Mouse (Mus musculus): ENCODE results near the gene 1110065P20Rik. TPM values are rescaled to one million over a fixed set of nuclear protein-coding genes. Genes with fewer than 3 reads are reported as not detected.
A peak's percentile ranks its signal among the peaks of the same experiment; 100 is the strongest.

1110065P20Rik gene
- total RNA-seq, 2 experiments from 2014 or later, result 75.1 to 84.6 TPM

GRCm38 (mm10) chr4:124849631-124850260 is 1.2 kb downstream of the 1110065P20Rik start:
- DNase-seq (ENCODE audit: low spot score in 2 of 2), result peak; percentile 68 to 73
- intact Hi-C loops (cut with DNase I), result loop anchor here (1.0 to 5.0 kb wide), 2 partner anchors 43 to 47 kb away; partner anchors contain the start of gene Mtf1

GRCm38 (mm10) chr4:124847573-124847972 is 3.4 kb downstream of the 1110065P20Rik start:
- peak; percentile 80 to 82 for DNase-seq (ENCODE audit: low spot score in 2 of 2)
- intact Hi-C loops (cut with DNase I), result no loop called here

GRCm38 (mm10) chr4:124843493-124843892 is 7.5 kb downstream of the 1110065P20Rik start:
- DNase-seq (ENCODE audit: low spot score in 2 of 2), result no peak
- intact Hi-C loops (cut with DNase I), result no loop called here

- intact Hi-C loops (cut with DNase I), result no loop called here
- no peak for DNase-seq (ENCODE audit: low spot score in 2 of 2)
These were observed 10.0 kb downstream of the 1110065P20Rik start for GRCm38 (mm10) chr4:124840998-124841397.

GRCm38 (mm10) chr4:124838035-124838700 is 12.8 kb downstream of the 1110065P20Rik start:
- intact Hi-C loops (cut with DNase I), result no loop called here
- no peak for DNase-seq (ENCODE audit: low spot score in 2 of 2)

GRCm38 (mm10) chr4:124832796-124833195 is 18.2 kb downstream of the 1110065P20Rik start:
- DNase-seq (ENCODE audit: low spot score in 2 of 2), result no peak
- intact Hi-C loops (cut with DNase I), result no loop called here

GRCm38 (mm10) chr4:124829671-124830070 is 21.3 kb downstream of the 1110065P20Rik start:
- intact Hi-C loops (cut with DNase I), result no loop called here
- no peak for DNase-seq (ENCODE audit: low spot score in 2 of 2)

- DNase-seq (ENCODE audit: low spot score in 2 of 2), result no peak
- intact Hi-C loops (cut with DNase I), result no loop called here
These were observed 25.5 kb downstream of the 1110065P20Rik start for GRCm38 (mm10) chr4:124825371-124825965.

- intact Hi-C loops (cut with DNase I), result no loop called here
- no peak for DNase-seq (ENCODE audit: low spot score in 2 of 2)
These were observed 26.0 kb downstream of the 1110065P20Rik start for GRCm38 (mm10) chr4:124824967-124825366.

- no peak for DNase-seq (ENCODE audit: low spot score in 2 of 2)
These were observed 32.2 kb downstream of the 1110065P20Rik start for GRCm38 (mm10) chr4:124818832-124819231.

GRCm38 (mm10) chr4:124817803-124818202 is 33.2 kb downstream of the 1110065P20Rik start:
- no peak for DNase-seq (ENCODE audit: low spot score in 2 of 2)
- intact Hi-C loops (cut with DNase I), result no loop called here

More at GRCm38 (mm10) chr4:124818832-124819231, 32.2 kb downstream of the 1110065P20Rik start:
- intact Hi-C loops (cut with DNase I), result no loop called here

- intact Hi-C loops (cut with DNase I), result no loop called here
- DNase-seq (ENCODE audit: low spot score in 2 of 2), result no peak
These were observed 35.1 kb downstream of the 1110065P20Rik start for GRCm38 (mm10) chr4:124815901-124816300.

- intact Hi-C loops (cut with DNase I), result no loop called here
- peak; percentile 61 to 69 for DNase-seq (ENCODE audit: low spot score in 2 of 2)
These were observed 39.5 kb downstream of the 1110065P20Rik start for GRCm38 (mm10) chr4:124811347-124811975.

GRCm38 (mm10) chr4:124810056-124810455 is 40.9 kb downstream of the 1110065P20Rik start:
- DNase-seq (ENCODE audit: low spot score in 2 of 2), result no peak
- intact Hi-C loops (cut with DNase I), result no loop called here

GRCm38 (mm10) chr4:124809136-124809883 is 41.7 kb downstream of the 1110065P20Rik start:
- no peak for DNase-seq (ENCODE audit: low spot score in 2 of 2)
- intact Hi-C loops (cut with DNase I), result loop anchor here (10.0 kb wide), 1 partner anchor 255 kb away; the partner anchor contains the start of genes Dnali1 and Snip1

- no peak for DNase-seq (ENCODE audit: low spot score in 2 of 2)
- intact Hi-C loops (cut with DNase I), result loop anchor here (10.0 kb wide), 1 partner anchor 256 kb away; the partner anchor contains the start of genes Dnali1 and Snip1
These were observed 42.5 kb downstream of the 1110065P20Rik start for GRCm38 (mm10) chr4:124808511-124808910.

- intact Hi-C loops (cut with DNase I), result loop anchor here (10.0 kb wide), 1 partner anchor 261 kb away; the partner anchor contains the start of genes Dnali1 and Snip1
- no peak for DNase-seq (ENCODE audit: low spot score in 2 of 2)
These were observed 47.6 kb downstream of the 1110065P20Rik start for GRCm38 (mm10) chr4:124803406-124803805.

GRCm38 (mm10) chr4:124802309-124803260 is 48.4 kb downstream of the 1110065P20Rik start:
- DNase-seq (ENCODE audit: low spot score in 2 of 2), result peak; percentile 95 to 96
- intact Hi-C loops (cut with DNase I), result loop anchor here (1.0 to 10.0 kb wide), 2 partner anchors 48 to 262 kb away; partner anchors contain the start of genes Dnali1, Snip1 and Yrdc
